Mouse (Mus musculus) cerebellum, postnatal 4 days (tissue): ENCODE results near the gene Rnf43.

Source experiments
- DNase-seq, 2 experiments: peaks; one replicate each; pipeline ENCODE4 v3.0.0; 2022; ENCODE audit warnings: low spot score in 2 of 2, mixed read lengths in 1 of 2

Rnf43 gene

DNA sequence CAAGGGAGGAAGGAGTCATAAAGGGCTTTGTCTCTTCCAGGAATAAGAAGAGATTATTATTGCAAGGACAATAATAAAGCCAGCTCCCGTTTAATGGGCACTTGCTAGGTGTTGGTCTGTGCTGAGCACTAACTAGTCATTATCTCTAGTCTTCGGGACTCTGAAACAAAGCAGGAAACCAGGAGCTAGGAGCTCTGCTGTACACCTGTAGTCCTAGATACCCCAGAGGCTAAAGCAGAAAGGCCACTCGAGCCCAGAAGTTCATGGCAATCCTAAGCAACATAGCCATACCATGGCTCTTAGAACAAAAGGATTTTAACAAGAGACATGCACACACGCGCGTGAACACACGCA lies 47.7 kb downstream of the Rnf43 start:
- DNase-seq = no peak

DNA sequence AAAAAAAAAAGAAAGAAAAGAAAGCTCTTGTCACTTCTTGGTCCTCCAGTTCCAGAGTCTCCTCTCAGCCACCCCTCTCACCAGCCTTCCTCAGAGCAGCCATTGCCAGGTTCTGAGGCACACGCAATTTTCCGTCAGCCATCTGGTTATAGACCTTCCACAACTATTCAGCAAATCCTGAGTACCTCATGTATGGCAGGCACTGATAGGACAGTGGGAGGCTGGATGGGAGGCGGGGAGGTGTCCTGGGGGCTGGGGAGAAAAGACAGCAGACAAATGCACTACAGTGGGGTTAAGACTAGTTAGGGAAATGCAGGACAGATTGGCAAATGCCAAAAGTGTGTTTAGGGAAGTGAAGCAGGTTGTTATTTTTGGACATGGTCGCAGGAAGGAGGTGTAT lies 49.7 kb downstream of the Rnf43 start:
- no peak for DNase-seq

DNA sequence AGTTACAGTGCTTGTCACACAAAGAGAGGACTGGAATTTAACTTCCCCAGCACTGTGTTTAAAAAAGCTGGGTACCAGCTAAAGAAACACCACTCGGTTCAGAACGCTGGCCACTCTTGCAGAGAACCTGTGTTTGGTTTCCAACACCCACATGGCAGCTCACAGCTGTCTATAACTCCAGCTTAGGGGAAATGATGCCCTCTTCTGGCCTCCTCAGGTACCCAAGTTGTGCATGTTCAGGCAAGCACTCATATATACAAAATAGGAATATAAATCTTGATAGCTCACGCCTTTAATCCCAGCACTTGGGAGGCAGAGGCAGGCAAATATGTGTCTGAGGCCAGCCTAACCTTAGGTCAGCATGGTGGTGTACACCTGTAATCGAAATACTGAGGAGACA lies 53.5 kb downstream of the Rnf43 start:
- DNase-seq = no peak

DNA sequence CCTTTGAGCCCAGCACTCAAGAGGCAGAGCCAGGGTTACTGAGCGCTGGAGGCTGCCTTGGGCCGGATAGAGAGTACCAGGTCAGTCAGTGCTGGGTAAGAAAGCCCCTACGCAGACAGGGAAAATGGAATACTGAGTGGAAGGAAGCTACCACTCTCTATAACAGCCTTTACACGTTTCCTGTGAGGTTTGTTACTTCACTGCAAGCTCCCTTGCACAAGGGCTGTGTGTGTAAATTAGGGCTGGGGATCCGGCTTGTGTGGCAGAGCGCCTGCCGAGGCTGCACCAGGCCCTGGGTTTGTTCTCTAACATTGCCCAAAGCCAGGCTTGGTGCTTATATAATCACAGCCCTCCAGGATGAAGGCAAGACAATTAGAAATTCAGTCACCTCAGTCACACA lies 57.0 kb downstream of the Rnf43 start:
- no peak for DNase-seq

DNA sequence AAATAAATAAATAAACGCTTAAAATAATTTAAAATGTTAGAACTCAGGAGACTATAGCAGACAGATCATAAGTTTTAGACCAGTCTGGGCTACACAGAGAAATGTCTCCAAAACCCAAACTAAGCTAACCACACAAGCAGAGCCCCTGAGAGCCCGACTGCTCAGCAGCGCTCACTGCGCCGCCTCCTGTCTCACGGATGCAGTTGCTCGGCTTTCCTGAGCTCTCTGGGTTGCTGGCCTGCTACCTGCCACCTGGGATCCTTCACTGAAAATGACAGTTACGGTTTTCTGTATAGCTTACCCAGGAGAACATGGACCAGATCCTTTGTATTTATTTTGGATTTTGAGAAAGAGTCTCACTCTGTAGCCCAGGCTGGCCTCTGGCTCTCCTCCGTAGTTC lies 57.8 kb downstream of the Rnf43 start:
- no peak for DNase-seq

DNA sequence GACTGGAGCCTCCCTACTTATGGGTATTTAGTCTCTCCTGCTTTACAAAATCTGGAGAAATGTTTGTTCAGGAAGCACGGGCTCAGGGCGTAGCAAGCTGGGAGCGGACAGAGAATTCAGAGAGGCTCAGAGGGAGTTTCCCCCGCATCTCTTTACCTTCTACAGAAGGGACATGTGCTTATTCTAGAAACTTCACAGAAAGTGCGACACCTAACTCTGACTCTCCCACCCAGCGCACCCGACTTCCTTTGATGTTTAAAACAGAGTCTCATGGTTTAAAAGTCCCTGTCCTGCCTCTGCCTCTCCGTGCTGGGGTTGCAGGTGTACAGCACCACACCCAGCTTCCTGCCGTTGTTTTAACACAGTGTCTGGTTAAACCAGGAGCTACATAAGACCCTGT lies 58.3 kb downstream of the Rnf43 start:
- DNase-seq = no peak

DNA sequence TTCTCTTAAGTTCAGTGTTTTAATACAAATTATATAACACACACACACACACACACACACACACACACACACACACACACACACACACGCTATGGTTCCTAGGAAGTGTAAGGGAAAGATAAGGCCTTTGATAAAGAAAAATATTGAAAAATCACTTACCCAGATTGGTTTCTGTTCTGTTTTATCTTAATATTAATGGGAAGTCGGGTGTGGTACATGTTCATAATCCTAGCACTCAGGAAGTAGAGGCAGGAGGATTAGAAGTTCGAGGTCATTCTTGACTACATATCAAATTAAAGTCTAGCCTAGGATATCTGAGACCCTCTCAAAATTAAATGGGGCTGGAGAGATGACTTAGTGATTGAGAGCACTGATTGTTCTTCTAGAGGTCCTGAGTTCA lies 59.6 kb downstream of the Rnf43 start:
- no peak for DNase-seq

DNA sequence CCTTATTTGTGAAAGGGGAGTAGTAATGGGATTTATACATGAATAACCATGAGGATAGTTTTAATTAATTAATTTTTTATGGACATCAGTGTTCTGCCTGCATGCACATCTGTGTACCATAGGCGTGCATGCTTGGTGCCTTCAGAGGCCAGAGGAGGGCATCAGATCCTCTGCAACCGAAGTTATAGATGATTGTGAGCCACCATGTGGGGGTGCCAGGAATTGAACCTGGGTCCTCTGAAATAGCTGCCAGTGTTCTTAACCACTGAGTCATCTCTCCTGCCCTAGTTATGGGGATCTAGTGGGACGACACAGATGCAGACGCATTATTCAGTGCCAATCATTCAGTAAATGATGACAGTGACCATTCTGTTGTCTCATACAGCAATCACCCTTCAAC lies 60.4 kb downstream of the Rnf43 start:
- DNase-seq = no peak

DNA sequence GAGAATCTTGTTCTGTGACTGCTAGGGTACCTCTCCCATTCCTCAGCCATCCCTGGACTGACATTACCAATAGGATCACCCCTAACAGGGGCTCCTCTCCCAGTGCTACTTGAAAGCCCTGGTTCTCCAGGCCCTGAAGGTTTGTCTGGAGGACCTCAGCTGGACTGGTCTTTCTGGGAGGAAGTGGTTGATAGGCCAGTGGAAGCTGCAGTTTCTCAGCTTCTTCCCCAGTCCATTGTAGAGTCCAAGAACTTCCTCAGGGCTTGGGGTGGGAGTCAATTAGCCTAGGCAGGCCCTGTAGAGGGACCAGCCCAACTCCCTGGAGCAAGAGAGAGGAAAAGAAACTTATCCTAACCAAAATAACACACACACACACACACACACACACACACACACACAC lies 63.0 kb downstream of the Rnf43 start:
- DNase-seq = no peak

DNA sequence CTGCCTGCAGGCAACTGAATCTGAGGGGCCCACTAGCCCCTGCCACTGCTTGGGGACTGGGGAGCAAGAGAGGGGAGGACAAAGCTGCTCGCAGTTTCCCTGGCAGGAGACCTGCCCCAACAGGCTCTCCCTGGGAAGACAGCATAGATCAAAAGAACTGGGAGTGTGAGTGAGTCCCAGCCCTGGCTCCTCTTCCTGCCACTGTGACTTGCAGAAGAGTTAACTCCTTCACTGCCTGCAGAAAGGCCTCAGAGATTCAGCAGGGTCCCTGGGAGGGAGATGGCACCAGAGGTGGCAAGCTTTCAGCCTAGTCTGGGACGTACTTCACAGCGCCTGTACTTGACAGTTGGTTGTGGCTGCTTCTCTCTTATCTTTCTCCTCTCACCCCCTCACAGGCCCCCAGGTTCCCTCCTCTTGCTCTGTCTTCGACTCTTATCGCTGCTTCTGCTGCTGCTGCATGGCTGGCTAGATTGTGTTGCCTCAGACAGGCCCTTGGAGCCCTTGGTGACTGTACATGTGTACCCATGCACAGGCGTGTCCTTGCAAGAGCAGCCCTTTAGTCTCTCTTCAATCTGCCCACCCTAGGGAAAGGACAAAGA lies 63.5 kb downstream of the Rnf43 start:
- no peak for DNase-seq

DNA sequence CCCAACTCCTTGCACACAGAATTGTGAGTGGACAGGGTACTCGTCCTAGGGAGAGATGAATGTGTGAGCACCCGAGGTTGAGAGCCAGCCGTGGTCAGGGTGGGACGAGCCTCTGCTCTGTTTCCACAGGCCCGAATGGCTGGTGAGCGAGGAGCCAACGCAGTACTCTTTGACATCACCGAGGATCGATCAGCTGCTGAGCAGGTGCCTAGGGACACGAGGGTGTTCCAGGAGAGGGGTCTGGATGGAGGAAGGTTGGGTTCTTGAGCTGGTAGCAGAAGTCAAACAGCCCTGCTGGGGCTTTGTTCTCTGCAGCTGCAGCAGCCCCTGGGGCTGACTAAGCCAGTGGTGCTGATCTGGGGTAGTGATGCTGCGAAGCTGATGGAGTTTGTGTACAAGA lies 64.5 kb downstream of the Rnf43 start:
- no peak for DNase-seq

DNA sequence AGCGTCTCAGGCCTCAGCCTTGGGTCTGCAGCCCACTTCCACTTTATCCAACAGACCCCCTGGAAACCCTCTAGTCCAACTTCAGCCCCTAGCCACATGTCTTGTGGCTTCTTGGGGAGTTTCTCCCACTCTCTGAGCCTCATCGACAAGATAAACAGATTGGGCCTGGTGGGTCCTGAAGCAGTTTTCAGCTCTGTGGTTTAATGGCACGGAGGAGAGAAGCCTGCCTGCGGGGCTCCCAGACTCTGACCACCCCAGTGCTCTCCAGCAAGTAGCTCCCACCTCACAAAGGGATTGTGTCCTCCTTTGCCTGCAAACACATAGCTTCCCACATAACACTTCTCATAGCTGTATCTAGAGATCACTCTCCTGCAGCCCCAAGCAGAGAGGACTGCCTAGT lies 64.9 kb downstream of the Rnf43 start:
- DNase-seq = no peak

DNA sequence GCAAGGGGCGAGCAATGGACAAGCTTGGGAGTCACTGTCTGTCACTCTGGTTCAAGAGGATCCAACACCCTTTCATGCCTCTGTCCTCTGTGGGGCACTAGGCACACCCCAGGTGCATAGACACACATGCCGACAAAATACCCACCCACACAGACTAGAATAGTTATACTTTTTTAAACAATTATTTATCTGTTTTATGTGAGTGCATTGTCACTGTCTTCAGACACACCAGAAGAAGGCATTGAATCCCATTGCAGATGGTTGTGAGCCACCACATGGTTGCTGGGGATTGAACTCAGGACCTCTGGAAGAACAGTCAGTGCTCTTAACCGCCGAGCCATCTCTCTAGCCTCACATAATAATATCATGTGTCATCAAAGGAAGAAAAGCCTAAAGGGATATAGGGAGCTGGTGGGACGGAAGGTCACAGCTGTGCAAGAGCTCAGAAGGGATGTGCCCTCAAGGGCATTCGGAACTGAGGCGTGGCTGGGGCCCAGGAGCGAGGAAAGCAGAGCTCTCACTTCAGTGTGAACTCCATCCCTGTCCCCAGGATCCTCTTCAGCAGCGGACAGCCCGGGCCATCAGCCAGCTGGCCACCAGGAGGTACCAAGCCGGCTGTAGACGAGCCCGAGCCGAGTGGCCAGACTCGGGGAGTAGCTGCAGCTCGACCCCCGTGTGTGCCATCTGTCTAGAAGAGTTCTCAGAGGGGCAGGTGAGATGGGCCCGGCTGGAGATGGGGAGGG lies 66.5 kb downstream of the Rnf43 start:
- no peak for DNase-seq

DNA sequence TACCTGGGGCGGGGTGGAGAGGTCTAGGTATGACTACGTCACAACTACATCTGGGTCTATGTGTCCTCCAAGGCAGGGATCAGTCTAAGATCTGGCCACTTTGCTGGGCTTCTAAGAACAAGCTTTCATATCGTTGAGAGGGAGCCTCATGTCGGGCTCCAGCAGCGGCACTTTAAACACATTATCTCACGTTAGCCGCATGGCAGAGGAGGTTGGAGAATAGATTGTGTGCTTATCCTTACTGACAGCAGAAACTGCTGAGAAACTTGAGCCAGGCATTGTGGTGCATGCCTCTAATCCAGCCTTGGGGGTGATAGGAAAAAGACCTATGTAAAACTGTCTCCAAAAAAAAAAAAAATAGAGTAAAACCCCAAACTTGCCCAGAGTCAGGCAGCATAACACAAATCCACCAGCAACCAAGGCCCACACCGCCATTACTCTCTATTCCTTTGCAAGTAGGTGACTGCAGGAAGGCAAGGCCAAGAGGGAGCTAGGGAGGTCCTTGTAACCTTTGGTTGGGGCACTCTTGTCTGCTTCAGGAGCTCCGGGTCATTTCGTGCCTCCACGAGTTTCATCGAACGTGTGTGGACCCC lies 67.2 kb downstream of the Rnf43 start:
- no peak for DNase-seq

DNA sequence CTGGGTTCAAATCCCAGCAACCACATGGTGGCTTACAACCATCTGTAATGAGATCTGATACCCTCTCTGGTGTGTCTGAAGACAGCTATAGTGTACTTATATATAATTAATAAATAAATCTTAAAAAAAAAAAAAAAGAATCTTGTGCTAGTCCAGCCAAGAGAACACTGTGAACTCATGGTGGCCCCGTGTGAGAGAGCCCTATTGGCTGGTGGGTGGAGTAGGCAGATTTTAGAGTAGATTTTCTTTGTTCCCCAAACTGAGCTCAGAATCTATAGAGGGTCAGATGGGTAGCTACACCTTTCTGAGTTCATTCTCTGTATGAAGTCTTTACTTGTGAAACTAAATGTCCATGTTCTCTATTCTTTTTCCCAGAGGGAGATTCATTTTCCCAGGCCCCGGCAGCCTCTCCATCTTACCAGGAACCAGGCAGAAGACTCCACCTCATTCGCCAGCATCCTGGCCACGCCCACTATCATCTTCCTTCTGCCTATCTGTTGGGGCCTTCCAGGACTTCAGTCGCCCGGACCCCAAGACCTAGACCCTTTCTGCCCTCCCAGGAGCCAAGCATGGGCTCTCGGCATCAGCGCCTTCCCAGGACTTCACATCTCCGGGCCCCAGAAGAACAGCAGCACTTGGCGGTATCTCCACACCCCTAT lies 68.3 kb downstream of the Rnf43 start:
- no peak for DNase-seq

DNA sequence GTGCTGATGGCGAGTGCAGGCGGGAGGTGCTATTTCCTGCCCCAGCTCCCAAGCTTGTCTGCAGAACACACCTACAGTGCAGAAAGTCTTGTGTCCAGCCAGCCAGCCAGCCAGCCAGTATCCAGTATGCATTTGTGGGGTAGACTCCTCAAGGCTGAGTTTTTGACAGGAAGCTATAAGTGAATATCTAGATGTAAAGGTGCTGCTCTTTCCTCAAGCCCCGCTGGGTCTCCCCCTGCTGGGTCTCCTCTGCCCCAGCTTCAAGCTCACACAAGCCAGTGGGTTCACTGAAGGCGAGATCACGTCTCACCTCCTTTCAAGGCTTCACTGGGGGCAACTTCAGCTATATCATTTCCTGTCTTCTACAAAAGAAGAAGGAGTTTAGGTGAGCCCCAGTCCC lies 71.8 kb downstream of the Rnf43 start:
- DNase-seq = no peak

DNA sequence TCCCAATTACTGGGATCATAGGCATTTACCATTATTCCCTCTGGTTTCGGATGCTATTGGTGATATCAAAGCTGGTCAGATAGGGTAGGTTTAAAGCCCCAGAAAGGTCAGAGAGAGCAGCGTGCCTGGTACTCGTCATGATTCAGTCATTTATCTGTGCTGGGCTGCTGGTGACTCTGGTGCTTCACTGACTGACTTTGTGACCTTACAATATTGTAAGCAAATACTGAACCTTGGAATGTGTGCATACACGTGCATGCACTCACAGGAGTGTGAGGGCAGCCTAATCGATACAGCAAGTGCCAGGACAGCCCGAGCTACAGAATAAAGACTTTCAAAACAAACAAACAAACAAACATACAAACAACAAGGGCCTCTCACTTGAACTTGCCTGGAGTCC lies 73.2 kb downstream of the Rnf43 start:
- DNase-seq = no peak

DNA sequence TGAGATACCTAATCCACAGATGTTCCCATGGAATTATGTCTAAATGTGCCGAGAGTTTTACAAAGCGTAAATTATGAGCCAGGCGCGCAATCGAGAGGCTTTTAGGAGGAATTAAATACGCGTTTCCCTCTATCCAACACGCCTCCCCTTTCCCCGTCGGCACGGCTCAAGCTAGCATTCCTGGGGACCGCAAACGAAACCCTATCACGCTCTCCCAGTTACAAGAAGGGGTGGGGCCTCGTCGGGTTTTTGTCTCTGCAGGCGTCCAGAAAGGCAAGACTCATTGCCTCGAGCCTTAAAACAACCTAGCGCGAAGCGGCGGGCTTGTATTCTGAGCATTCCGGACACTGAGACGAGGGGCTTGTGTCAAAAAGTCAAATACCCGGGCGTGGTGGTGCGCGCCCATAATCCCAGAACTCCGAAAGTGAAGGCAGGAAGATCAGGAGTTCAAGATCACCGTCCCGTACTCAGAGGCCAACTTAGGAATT lies 74.2 kb downstream of the Rnf43 start:
- peak in 1 of 2 experiments; percentile 28 for DNase-seq

DNA sequence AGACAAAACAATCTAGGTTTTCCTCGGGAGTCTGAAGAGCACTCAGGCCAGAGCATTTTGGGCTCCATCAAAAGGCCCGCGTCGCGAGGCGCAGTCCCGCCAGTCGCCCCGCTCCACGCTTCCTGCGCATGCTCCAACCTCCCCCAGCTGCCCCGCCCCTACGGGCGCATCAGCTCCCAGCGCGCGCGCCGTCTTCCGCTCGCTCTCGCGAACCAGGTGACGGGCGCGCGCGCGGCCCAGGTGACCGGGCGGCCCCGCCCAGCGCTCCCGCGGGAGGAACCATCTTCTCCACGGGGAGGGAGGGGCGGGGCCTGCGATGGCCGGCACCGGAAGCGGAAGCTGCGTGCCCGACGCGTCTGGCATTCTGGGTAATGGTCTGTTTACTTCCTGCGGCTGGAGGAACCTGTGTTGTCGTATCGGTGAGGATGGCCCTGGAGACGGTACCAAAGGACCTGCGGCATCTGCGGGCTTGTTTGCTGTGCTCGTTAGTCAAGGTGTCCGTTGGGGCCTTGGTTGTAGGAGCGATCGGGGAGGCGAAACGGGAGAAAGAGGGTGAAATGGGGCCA lies 74.7 kb downstream of the Rnf43 start, which contains the start of gene Supt4a:
Gene Supt4a (plus strand): TSS at position 378 of the 566 bp plus-strand sequence.
- peak; percentile 91 to 96 for DNase-seq

DNA sequence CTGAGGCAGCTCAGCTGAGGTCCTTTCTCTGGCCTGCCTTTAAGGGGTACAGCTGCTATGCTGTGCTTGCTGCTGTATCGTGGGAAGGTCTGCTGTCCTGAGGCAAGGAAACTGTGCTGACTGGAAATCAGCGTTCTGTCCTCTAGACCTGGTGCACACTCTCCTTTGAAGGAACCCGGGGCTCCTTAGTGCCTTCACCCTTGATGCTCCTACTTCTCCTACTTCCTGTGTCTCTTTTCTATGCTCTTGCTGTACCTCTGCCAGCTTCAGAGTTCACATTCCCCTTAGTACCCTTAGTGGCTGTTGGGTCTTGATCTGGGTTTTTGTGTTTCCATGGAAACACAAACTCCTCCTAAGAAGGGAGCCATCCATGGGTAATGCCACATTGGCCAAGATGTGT lies 81.2 kb downstream of the Rnf43 start:
- no peak for DNase-seq

DNA sequence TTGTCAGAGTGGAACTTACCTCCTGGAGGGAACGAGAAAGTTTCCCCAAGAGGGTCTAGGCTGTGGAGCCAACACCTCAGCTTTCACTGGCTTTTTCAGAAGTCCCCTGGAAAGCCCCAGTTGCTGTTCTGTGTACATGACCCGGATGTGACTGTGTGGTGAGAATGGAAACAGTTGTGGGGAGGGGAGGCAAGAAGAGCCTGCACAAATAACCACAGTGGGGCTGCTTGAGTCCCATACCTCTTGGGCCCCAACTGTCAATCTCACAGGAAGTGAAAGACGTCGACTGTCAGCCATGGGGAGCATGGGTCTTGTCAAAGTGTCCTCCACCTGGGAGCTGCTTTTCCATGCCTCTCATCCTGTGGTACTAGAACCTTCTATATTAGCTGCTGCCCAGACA lies 82.4 kb downstream of the Rnf43 start:
- no peak for DNase-seq
